Mouse (Mus musculus) heart, postnatal 0 days (tissue): ENCODE results near the gene Cyp2b10. TPM values are rescaled to one million over a fixed set of nuclear protein-coding genes. Genes with fewer than 3 reads are reported as not detected.
"Not testable (repeated sequence)": the region's sequence is repeated elsewhere in the genome, so short reads cannot be mapped to it uniquely, and the experiment has no call there.

ENCODE experiments used
- ATAC-seq: fragments of 200-750 bp; cut with Nextera tagmentation; 2 replicates; pipeline ENCODE4 v1.8.0; 2017; ENCODE audit warnings: low read depth, moderate number of reproducible peaks, moderate library complexity; ENCODE audit not compliant: insufficient read depth
- DNase-seq: peaks from one replicate; pipeline ENCODE4 v3.0.0-alpha.2; 2016; ENCODE audit warnings: low spot score
- H3K27ac ChIP-seq: fragments of 300-500 bp; sonication (generic); 2 replicates; pipeline ENCODE4 v1.5.1; 2014; ENCODE audit warnings: low read depth, mild to moderate bottlenecking
- H3K27me3 ChIP-seq: fragments of 300-500 bp; sonication (generic); 2 replicates; pipeline ENCODE4 v1.6.1; 2014; ENCODE audit warnings: low read length, mixed read lengths; ENCODE audit not compliant: control insufficient read depth, insufficient read depth
- H3K36me3 ChIP-seq: fragments of 300-500 bp; sonication (generic); replicated peaks from 2 replicates; pipeline ENCODE4 v1.6.1; 2014; ENCODE audit warnings: low read length, mixed read lengths; ENCODE audit not compliant: control insufficient read depth, insufficient read depth
- H3K4me1 ChIP-seq: fragments of 300-500 bp; sonication (generic); 2 replicates; pipeline ENCODE4 v1.6.1; 2014; ENCODE audit warnings: antibody characterized with exemption; ENCODE audit not compliant: control insufficient read depth, insufficient read depth
- H3K4me2 ChIP-seq: fragments of 300-500 bp; sonication (generic); 2 replicates; pipeline ENCODE4 v1.6.1; 2014; ENCODE audit warnings: low read depth, mild to moderate bottlenecking, low read length, moderate library complexity
- H3K4me3 ChIP-seq: fragments of 300-500 bp; sonication (generic); 2 replicates; pipeline ENCODE4 v1.5.1; 2014; ENCODE audit warnings: low read depth, low read length
- H3K9ac ChIP-seq: fragments of 300-500 bp; sonication (generic); replicated peaks from 2 replicates; pipeline ENCODE4 v1.6.1; 2014; ENCODE audit warnings: low read depth, low read length, mixed read lengths
- H3K9me3 ChIP-seq: fragments of 300-500 bp; sonication (generic); replicated peaks from 2 replicates; pipeline ENCODE4 v1.6.1; 2016; ENCODE audit warnings: low read length; ENCODE audit not compliant: control insufficient read depth
- CTCF ChIP-seq: IDR thresholded peaks from 2 replicates; pipeline ENCODE4 v1.5.1; 2016; ENCODE audit warnings: antibody characterized with exemption, control low read depth, low read depth
- EP300 ChIP-seq: IDR thresholded peaks from 2 replicates; pipeline ENCODE4 v1.6.1; 2016; ENCODE audit warnings: antibody characterized with exemption, low read depth
- WGBS: fragments of 180-500 bp; shearing (Covaris S2); extraction: QIAGEN DNeasy Blood & Tissue Kit; methylation state at CpG from one replicate; pipeline ENCODE4 v1.1.7; 2014; 5-methylcytosine and 5-hydroxymethylcytosine counted together
- polyA plus RNA-seq: library from polyadenylated mRNA; unstranded; fragments of >200 nt; fragmentation: Nextera tagmentation; extraction: Ambion mirVana; gene quantifications from 2 replicates; pipeline ENCODE4 v1.2.1, GENCODE M21; 2015
- total RNA-seq: library from RNA; depleted of rRNA; stranded (reverse); fragments of >200 nt; gene quantifications from 2 replicates; pipeline ENCODE4 v1.2.3, GENCODE M21; 2014; ENCODE audit warnings: low replicate concordance; rRNA removed

The Cyp2b10 gene
- total and polyA plus RNA-seq, 2 experiments from 2014 or later, result 0.08 TPM; not detected in 1

- peak; percentile 21; the same call in 1 of the 2 replicates for TF ChIP-seq CTCF
- not testable (repeated sequence) for H3K4me1 ChIP-seq, H3K4me3 ChIP-seq, H3K36me3 ChIP-seq, DNase-seq, H3K9ac ChIP-seq, H3K4me2 ChIP-seq, H3K27me3 ChIP-seq, ATAC-seq, H3K27ac ChIP-seq, H3K9me3 ChIP-seq
- WGBS, result 47% methylated on average over 5 of the region's 5 CpGs
Measured at GRCm38 (mm10) chr7:25917271-25917670, 19.9 kb downstream of the Cyp2b10 start.

GRCm38 (mm10) chr7:25919467-25919866 is 22.0 kb downstream of the Cyp2b10 start:
- no peak for TF ChIP-seq CTCF
- TF ChIP-seq EP300, result no peak
- 68% methylated on average over 1 of the region's 1 CpGs for WGBS
- H3K9me3 ChIP-seq, result no peaks in the 10 kb centered on the region
- no peak for ATAC-seq
- no peak overlapping the region for H3K27ac ChIP-seq
- no peak overlapping the region for H3K4me3 ChIP-seq
- no peaks in the 10 kb centered on the region for H3K36me3 ChIP-seq
- H3K4me2 ChIP-seq, result no peak overlapping the region
- no peaks in the 10 kb centered on the region for H3K4me1 ChIP-seq
- no peak overlapping the region for H3K9ac ChIP-seq
- H3K27me3 ChIP-seq, result no peaks in the 10 kb centered on the region
- DNase-seq, result no peak

- no peak for ATAC-seq
- H3K4me3 ChIP-seq, result no peak overlapping the region
Measured at GRCm38 (mm10) chr7:25945274-25945673, 47.9 kb downstream of the Cyp2b10 start.

More at GRCm38 (mm10) chr7:25945274-25945673, 47.9 kb downstream of the Cyp2b10 start:
- no peak for DNase-seq
- Histone ChIP-seq H3K4me2 (no peak overlapping the region), H3K9ac (no peak overlapping the region), H3K36me3 (no peaks in the 10 kb centered on the region), H3K27ac (no peak overlapping the region), H3K9me3 (0 out of 2 replicates have a peak, but pooled peaks cover 3% of the 10 kb centered on the region), H3K4me1 (no peaks in the 10 kb centered on the region), H3K27me3 (no peaks in the 10 kb centered on the region)
- no peak for TF ChIP-seq CTCF
- no peak for TF ChIP-seq EP300
- 48% methylated on average over 1 of the region's 1 CpGs for WGBS

Other genes with a start within 250 kb of the Cyp2b10 start
- 146 and 154 TPM in 2 replicates for gene Bckdha, start 238.6 kb upstream of the Cyp2b10 start, total RNA-seq
- 89.5 and 100 TPM in 2 replicates for gene Bckdha, start 238.6 kb upstream of the Cyp2b10 start, polyA plus RNA-seq
- gene Exosc5, start 238.5 kb upstream of the Cyp2b10 start, total RNA-seq, result 20.1 and 20.3 TPM in 2 replicates
- 27.7 and 28.2 TPM in 2 replicates for gene Exosc5, start 238.5 kb upstream of the Cyp2b10 start, polyA plus RNA-seq
- gene Tmem91, start 222.5 kb upstream of the Cyp2b10 start, total RNA-seq, result not detected in 2 replicates
- 0.77 and 1.2 TPM in 2 replicates for gene Tmem91, start 222.5 kb upstream of the Cyp2b10 start, polyA plus RNA-seq
- gene B9d2, start 216.8 kb upstream of the Cyp2b10 start, total RNA-seq, result 5.0 and 11.4 TPM in 2 replicates
- gene B9d2, start 216.8 kb upstream of the Cyp2b10 start, polyA plus RNA-seq, result 26.5 and 26.7 TPM in 2 replicates
- 10.4 and 10.7 TPM in 2 replicates for gene Tgfb1, start 210.6 kb upstream of the Cyp2b10 start, total RNA-seq
- gene Tgfb1, start 210.6 kb upstream of the Cyp2b10 start, polyA plus RNA-seq, result 2.6 TPM in 2 replicates
- gene Ccdc97, start 178.5 kb upstream of the Cyp2b10 start, total RNA-seq, result 11.6 and 31.6 TPM in 2 replicates
- 13.3 and 14.7 TPM in 2 replicates for gene Ccdc97, start 178.5 kb upstream of the Cyp2b10 start, polyA plus RNA-seq
- 78.5 and 101 TPM in 2 replicates for gene Hnrnpul1, start 142.9 kb upstream of the Cyp2b10 start, total RNA-seq
- 26.8 and 27.7 TPM in 2 replicates for gene Hnrnpul1, start 142.9 kb upstream of the Cyp2b10 start, polyA plus RNA-seq
- 56.5 and 63.8 TPM in 2 replicates for gene Axl, start 108.9 kb upstream of the Cyp2b10 start, total RNA-seq
- 32.1 and 33.3 TPM in 2 replicates for gene Axl, start 108.9 kb upstream of the Cyp2b10 start, polyA plus RNA-seq
- gene Cyp2s1, start 80.7 kb upstream of the Cyp2b10 start, total RNA-seq, result 10.1 and 12.7 TPM in 2 replicates
- gene Cyp2s1, start 80.7 kb upstream of the Cyp2b10 start, polyA plus RNA-seq, result 4.1 and 4.4 TPM in 2 replicates
- not detected in 2 replicates for gene Cyp2b13, start 163.9 kb downstream of the Cyp2b10 start, total RNA-seq
- gene Cyp2b13, start 163.9 kb downstream of the Cyp2b10 start, polyA plus RNA-seq, result not detected in 2 replicates